Mouse (Mus musculus) mature B cell (primary cell): ENCODE data around the gene Pax3.

ENCODE experiments used
- in situ Hi-C: fragments of 300-500 bp; cut with MboI; formaldehyde crosslinking; loops from 2 replicates; pipeline ENCODE4 v1.14.3; 2019

Pax3 gene

DNA sequence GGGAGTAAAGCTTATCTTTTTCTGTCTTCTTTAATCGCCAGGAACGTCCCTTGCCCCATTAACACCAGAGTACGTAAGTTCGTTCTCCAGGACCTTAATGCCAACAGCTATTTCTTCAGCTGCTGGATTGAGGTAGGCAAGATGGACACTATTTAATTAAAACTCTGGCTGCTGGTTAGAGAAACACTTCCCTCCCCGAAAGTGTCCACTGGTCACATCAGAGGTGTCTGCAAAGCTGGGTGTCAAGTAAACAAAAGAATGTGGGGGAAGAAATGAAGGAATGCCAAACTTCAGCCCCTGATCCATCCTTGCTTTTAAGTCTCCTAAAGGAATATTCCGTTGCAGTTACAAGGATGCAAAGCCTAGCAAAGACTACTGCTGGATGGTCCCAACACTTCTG is 24.6 kb downstream of the Pax3 start:
- in situ Hi-C loops = no loop called here

DNA sequence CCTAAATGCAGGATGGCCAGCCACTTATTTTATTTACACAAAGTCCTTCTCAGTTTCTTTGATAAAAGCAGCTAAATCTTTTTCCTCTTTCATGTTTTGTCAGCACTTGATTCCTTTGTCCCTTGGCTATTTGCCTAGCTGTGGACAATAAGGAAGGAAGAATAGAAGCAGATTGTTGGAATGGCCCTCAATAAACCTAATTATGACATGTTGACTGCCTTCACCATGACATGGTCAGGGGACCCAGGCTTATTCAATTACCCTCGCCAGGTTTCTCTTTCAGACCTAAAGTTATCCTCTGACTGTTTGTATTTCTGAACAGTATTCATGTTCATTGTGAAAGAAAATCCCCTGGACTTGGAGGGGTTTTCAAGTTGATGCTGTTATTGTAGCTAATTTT is 25.3 kb downstream of the Pax3 start:
- in situ Hi-C loops = no loop called here

DNA sequence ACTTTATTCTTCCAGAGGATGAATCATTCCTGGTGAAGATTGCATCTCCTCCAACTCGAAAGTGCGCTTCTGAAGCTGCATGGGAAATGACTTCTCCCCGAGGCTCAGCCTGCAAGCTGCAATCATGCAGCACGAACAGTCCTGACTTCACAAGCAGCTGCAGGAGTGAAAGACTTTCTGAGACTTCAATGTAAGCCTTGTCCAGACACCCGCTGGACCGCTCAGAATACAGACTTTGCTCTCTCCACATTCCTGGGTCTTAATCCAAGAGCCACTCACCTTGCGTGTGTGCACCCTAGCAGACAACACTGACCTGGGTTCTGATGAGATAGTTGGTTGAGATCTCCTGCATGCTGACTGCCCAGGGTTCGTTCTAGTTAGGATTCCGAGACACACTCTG is 26.2 kb downstream of the Pax3 start:
- in situ Hi-C loops = no loop called here

DNA sequence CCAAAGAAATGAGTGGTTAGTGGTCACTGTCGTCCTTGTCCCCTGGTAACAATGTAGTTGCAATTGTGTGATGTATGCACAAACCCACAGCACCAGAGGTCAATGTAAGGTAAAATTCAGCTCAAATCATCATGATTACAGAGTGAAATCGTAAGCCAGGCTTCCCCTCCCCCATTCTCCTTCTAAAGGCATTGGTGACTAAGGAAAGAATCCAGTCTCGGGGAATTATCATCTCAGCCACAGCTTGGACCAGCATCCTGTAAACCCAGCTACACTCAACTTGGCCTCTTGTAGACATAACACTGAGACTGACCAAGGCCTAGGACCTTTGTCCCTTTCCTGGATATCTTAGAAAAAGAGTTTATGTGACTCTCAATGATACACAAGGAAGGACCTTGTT is 28.1 kb downstream of the Pax3 start:
- in situ Hi-C loops = no loop called here

DNA sequence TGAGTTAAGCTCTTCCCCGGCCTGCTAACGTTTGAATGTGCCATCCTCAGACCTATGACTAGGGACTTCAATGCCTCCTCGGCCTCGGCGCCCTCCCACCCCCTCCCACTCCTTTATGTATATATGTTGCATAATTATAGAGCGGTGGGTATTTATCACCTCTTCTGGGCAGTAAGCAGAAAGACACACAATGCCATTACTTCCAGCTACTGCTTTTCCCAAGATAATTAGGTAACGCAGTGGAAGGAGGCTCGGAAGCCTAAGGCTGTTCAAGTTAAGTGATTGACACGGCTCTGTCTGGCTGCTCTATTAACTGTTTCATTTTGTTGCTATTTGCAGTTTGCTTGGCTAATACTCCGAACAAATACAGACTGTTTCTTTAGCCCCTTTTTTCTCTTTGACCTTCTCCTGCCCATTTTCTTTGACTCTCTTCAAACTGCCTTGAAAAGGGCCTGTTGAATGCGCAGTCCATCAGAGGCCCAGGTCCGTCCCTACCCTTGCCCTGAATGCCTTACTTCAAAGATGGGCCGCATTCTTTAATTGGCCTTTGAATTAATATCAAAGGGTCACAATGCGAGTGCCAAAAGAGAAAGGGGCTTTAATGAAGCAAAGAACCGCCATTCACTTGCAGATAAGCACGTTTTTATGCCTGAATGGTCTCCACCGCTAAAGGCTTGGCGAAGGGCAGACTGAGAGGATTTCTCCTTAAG is 29.2 kb downstream of the Pax3 start:
- in situ Hi-C loops = no loop called here

DNA sequence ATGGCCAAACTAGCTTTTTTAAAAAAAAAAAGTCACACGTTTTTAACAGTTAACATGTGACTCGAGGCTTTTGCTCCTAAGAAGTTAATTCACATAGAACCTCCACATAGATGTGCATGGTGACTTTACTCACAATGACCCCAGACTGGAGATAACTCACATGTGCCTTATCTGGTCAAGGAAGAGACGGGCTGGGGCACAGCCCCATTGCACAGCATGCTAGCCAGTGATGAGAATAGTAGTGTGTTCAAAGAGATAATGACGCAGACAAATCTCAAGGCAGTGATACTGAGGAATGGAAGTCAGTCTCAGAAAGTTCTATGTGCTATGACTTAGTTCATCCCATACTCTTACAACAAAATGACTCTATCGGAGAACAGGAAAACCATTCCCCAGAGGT is 35.2 kb downstream of the Pax3 start:
- in situ Hi-C loops = no loop called here

DNA sequence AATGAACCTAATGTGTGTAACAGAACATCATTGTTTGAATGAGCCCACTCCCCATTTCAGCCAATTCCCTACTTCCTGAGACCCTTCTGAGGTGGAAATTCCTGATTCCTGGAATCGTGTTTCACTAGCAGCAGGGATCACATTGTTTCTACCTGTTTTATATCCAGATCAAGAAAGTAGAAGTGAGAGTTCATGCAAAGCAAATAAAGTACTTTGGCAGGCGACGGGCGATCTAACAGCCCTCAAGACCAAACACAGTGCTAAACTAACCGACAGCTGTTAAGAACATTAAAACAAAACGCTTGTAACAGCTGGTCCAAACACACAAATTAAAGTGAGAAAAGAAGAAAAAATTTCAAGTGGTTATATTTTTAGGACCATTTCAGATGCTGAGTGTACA is 39.0 kb downstream of the Pax3 start:
- in situ Hi-C loops = no loop called here

DNA sequence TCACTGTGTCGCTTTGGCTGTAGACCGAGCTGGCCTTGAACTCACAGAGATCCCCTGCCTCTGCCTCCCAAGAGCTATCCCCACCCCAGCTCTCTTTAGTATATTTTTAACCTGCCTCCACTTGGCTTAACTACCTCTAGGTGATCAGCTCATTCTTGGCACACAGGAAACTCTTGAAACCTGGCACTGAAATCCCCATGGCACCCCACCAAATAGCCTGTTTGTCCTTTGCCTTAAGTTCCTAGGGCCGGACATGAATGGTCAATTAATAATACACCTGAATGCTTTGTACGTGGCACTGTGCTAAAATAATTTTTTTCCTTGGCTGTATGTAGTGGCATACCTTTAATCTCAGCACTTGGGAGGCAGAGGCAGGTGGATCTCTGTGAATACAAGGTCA is 41.1 kb downstream of the Pax3 start:
- in situ Hi-C loops = no loop called here

DNA sequence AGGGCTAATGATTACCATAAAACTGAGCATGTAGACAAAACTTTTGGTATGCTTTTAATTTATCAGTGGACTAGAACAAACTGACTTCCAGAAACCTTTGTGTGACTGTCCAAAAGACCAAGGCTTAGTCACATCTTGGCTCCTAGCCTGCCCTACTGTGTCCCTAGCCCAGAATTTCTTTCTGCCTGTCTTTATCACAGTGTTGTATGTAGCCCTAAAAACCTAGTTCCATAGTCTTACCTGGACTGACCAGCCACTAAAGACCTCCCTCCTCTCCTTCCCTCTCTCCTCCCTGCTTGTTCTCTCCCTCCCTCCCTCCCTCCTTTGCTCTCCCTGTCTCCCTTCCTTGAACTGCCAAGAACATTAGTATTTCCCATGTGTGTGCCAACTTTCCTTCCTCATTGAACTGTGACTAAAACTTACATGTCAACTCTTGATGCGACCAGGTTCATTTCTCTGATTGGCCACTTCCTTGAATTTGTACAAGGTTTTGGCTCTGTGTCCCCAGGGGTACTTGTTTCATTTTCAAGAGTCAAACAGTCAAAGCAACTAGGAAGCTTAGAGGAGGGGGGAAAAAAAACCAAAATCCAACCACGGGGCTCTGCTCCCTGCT is 48.8 kb downstream of the Pax3 start:
- in situ Hi-C loops = no loop called here

DNA sequence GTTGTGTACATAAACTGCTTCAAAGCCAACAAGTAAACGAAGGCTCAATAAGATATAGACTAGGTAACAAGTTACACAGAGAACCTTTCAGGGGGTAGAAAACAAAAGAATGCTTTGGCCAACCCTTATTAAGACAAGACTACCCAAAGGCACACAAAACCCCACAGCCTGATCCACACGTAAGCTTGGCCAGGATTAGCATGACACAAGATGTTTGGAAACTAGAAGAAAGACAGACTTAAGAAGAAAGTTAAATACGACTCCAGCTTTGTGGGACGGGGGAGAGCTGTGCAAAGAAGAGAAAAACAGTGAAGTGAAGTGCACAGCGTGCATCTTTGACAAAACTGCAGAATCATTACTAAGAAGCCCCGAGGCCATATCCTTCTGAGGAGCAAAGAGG is 53.5 kb downstream of the Pax3 start:
- in situ Hi-C loops = no loop called here

DNA sequence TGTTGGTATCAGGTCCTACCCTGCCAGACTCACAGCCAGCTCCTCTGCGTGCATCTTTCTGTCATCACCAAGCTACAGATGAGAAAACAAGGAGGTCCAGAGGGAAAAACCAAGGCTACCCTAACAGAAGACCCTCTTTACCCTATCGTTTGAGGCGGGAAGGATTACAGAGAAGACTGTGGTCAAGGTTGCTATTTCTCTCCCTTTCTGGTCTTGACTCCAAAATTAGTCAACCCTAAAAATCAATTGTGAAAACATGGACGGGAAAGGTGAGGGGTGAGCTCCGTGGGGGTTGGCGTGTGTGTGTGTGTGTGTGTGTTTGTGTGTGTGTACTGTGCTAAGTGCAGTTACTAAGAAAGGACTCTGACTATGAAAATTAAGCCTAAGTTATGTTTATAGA is 54.0 kb downstream of the Pax3 start:
- in situ Hi-C loops = no loop called here

DNA sequence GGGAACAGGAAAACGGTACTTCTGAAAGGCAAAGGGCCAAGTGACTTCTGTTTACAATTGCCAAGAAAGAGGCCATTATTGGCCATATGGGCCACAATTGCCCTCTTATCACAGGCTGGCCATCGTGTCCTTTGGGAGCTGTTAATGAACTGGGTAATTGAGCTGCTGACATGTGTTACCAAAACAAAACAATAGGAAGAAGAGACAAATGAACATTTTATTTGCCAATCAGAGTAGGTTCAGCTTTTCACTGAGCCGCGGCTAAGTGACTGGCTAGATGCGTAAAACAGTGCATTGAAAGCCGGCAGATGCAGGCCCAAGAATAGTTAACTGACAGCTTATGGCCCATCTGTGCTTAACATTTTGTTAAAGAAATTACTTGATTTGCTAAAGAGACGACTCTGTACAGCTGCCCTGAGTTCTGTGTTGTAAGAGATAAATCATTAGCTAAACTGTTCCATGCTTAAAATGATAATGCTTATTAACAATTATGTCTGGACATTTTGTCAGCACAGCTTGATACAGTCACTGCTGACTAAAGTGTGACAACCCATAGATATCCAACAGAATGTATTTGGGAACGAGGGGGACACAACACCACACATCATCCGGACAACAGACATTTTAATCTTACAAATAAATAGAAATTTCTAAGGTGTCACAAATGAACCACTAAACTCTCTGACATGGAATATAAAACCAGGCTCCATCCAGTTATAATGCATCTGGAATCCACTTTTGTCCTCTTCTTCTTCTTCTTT is 55.0 kb downstream of the Pax3 start:
- in situ Hi-C loops = no loop called here

DNA sequence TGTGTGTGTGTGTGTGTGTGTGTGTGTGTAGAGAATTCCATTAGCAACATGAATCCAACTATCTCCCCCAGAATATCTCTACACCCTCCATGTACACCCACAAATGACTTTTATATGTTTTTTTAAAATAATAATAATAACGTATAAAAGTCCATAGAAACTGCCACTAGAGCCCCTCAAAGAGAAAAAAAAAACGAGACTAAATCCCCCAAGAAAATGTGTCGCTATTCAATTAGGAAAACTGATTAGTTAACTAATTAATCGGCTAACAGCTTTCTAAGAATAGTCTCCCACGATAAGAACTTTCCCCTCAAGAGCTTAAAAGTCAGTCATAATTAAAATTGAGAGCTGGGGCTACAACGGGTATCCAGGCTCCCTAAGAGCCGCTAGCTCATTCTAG is 55.6 kb downstream of the Pax3 start:
- in situ Hi-C loops = no loop called here

DNA sequence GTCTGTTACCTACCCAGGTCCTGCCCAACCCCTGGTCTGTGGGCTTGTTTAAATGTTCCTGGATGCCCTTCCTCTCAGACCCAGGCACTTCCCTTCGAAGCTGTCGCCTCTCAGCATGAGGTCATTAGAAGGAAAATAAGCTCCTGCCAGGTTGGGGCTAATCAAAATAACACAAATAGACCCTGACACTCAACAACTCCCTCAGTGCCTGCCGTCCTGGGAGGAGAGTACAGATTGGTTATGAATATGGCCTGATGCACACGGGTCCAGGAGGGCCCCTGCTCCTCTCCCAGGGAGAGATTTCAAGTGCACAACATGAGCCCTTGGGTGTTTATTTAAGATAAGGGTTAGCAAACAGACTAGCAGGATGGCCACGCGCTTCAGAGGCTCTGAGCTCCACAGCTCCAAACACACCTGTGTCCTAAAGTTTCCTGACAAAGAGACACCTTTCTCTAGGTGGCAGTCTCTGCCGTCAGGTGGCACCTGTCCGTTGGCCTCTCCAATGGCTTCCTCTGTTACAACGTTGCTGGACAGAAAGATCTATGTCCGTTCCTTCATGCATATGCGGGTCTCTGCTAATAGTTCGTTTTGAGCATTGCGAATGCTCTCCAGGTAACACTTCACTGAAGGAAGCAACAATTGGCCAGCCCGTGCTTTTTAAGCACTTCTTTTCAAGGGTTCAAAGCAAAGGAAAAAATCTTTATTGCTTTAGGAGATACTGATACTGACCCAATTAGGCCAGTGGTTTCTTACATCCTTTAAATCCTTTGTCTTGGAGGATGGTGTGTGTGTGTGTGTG is 56.2 kb downstream of the Pax3 start:
- in situ Hi-C loops = no loop called here

DNA sequence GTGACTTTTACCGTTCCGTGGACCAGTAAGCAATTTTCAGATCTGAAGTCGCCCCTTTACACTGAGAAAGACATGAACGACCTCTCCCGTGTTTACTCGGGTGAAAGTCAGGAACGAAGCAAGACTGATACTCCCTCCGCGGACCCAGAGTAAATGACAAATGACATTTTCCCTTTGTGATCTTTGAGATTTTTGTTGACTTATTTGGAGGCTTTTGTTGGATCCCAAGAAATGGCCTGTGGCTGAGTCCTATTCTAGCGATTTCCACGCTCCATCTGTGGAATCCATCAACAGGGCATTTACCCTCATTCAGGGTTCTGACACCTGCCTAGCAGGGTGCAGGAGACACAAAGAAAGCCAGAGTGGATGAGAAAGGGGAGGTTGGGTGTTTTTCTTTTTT is 57.6 kb downstream of the Pax3 start:
- in situ Hi-C loops = no loop called here

DNA sequence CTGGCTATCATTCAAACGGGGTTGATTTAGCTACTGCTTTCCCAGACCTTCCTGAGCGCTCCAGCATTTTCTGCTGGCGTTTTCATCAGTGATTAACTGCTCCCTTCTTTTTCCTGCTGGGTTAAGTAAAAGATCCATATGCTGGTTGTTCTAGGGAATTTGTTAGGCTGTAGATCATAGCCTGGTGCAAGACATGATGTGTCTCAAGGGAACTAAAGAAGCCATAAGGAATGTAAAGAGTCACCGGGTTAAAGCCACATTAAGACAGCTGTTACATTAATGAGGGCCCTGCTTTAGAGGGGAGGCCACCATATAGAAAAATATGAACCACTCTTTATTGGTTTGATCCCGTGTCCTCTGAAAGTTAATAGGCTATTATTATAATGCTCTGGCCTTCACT is 67.7 kb downstream of the Pax3 start:
- in situ Hi-C loops = no loop called here

DNA sequence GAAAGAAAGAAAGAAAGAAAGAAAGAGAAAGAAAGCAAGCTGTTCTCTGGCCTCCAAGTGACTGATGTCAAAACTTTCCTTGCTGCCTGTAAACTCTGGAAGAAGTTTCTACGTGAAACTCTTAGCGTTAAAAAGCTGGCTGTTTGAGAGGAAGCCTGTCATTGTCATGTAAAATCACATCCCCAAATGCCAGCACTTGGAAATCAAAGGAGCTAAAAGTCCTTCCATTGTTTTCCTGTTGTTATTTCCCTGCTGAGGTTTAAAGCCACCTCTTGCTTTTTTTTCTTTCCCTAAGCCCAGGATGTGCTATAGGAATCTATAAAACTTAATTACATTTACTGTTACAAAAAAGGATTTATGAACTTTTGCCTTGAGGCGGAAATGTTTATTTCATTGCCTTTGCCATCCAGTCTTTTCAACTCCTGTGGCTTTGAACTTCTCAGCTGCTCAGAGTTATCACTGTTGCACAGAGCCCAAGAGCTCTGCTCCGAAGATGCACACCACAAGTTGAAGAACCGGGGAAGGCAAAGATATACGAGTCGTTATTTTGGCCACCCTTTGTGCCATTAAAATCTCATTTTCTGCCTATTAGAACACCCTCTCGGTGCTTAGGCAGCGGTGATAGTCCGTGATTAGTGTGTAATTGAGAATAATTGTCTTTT is 76.9 kb downstream of the Pax3 start:
- in situ Hi-C loops = no loop called here

DNA sequence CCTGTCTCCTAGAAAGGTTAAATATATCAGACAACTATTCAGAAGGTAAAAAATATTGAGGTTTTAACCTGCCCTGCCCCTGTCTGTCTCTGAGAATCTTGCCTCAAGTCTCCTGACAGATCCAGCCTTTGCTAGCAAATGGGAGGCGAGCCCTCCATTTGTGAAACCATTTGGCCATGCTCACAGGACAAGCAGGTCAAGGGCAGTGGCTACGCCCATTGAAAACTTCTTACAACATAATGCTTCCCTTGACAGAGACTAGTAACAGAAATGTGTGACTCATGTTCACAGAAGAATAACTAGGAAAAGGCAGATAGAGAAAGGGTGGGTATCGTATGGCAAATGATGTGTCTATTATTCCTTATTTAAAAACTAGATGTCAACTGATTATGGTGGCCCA is 80.9 kb downstream of the Pax3 start:
- in situ Hi-C loops = no loop called here

DNA sequence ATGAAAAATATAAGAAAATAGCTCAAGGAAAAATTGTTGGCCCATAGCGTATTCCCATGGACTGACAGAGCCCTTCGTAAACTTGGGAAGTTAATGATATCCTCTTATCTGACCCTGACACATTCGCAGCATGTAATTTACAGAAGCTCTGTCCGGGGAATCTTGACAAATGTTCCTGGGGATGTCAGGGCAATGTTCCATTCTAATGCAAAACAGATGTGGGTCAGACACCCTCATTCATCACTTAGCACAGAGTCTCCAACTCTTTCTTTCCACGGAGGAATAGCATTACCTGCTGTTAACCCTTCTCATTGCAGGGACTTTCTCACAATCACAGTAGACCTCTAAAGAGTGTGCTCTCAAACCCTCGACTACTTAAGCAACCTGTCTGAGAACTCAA is 86.6 kb downstream of the Pax3 start:
- in situ Hi-C loops = no loop called here

DNA sequence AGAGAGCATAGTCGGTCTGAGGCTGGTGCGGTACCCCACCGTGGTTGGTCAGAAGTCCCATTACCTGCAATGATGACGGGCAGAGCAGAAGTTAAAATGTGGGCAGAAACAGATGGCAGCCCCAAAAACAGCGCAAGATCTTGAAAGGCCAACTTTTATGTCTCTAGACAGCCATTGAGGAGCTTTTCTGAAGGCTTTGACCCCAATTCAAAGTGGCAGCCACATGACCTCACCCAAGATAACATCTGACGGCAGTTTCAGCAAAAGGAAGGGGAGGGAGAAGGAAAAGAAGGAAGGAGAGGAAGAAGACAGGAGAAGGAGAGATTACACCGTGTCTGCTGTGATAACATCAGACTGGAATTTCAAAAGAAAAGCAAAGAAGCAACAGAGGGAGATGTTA is 93.4 kb downstream of the Pax3 start:
- in situ Hi-C loops = no loop called here

DNA sequence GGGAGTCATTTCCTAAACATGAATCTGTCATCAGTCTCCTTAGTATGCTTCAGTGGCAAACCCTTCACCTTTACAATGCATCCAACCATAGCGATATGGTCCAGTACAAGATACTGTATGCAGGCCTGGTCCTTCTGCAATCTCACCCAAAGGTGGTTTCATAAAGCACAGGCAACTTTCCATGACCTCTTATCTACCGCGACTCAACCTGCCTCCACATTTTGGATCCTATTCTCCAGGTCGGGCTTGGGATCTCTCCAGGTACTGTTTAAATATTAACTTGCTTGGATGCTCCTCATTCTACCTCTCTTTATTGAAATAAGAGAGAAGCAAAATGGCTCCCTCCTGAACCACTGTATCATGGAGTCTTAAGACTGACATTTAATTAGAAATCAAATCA is 103.3 kb downstream of the Pax3 start:
- in situ Hi-C loops = no loop called here

DNA sequence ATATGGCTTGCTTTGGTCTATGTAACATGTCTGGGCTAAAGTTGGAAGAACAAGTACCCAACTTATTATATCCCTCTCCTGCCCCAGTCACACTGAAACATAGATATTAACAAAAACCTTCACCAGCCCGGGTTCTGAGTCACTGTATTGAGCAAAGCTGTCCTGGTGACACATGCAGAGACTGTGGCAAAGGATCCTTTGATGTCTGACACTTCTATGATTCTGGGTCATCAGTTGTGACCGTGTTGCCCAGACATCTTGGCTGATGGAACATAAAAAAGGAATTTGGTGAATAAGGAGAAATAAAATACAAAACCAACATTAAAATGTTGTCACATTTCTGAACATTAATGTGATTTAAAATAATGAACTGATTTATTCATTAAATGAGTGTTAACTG is 108.3 kb downstream of the Pax3 start:
- in situ Hi-C loops = no loop called here
